Mouse (Mus musculus) gastrocnemius, adult 2 months (tissue): ENCODE results near the gene Megf6. TPM values are rescaled to one million over a fixed set of nuclear protein-coding genes. Genes with fewer than 3 reads are reported as not detected.
A peak's percentile ranks its signal among the peaks of the same experiment; 100 is the strongest.

Source experiments
- DNase-seq: peaks from one replicate; pipeline ENCODE4 v3.0.0; 2022
- H3K27ac ChIP-seq: fragments of 200-600 bp; 2 replicates; pipeline ENCODE4 v1.8.1; 2022; ENCODE audit warnings: mild to moderate bottlenecking
- H3K4me3 ChIP-seq: fragments of 200-600 bp; 2 replicates; pipeline ENCODE4 v1.8.1; 2022; ENCODE audit warnings: mild to moderate bottlenecking, moderate library complexity
- CTCF ChIP-seq: fragments of 200-600 bp; IDR thresholded peaks from 2 replicates; pipeline ENCODE4 v1.8.1; 2022; ENCODE audit warnings: antibody characterized with exemption, mild to moderate bottlenecking, moderate library complexity
- intact Hi-C: fragments of 180-260 bp; cut with DNase I; formaldehyde crosslinking; loops from one replicate; pipeline ENCODE4 v1.15.1; 2025
- total RNA-seq, 2 experiments: library from RNA; stranded (reverse); gene quantifications; 2 replicates each; pipeline ENCODE4 v1.2.3; 2021

Megf6 gene
- total RNA-seq, 2 experiments from 2014 or later = 0.15 to 0.70 TPM

DNA sequence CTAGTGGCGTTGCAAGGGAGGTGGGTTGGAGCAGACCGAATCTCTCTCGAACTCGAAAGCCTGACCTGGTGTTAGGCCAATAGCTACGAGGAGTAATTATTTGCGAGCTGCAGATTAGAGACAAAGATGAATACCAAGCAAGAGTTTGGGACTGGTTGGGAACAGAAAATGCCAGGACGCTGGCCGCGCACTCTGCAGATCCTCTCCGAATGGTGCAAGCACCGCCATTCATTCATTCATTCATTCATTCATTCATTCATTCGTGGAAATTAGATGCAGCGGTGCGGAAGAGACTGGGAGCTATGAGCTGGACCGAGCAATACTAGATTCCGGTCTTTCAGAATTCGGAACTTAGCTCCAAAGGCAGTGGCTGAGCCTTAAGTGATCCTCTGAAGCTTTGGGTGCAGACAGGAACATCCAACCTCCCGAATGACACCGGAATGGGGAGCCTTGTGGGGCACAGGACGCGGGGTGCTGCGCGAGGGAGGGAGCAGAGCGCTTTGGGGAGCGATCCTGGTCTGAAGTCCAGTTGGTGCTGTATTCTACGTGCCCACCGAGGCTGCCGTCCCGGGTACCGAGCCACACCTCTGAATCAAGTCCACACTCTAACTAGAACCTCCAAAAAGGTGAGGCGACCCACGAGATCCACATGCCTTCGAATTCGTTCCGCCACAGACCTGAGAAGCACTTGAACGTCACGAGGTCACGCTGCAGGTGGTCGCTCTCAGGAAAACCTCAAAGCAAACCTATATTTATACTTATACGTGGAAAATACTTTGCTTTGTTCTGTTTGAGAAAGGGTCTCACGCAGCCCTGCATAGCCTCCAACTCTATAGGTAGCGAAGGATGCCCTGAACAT lies 29.3 kb upstream of the Megf6 start:
- no peak for DNase-seq
- no peak overlapping the region for H3K27ac ChIP-seq
- no peak for TF ChIP-seq CTCF
- peak overlapping the region; percentile 89 for H3K4me3 ChIP-seq
- intact Hi-C loops = no loop called here

GRCm38 (mm10) chr4:154142211-154143040 lies 28.1 kb upstream of the Megf6 start, which contains the start of gene Wrap73:
Wrap73 (plus strand) TSS chr4:154142372.
- Histone ChIP-seq H3K27ac (peak within 1 kb of the TSS; percentile 93), H3K4me3 (peak within 1 kb of the TSS; percentile 89)
- intact Hi-C loops = loop anchor here (2.0 kb wide), 1 partner anchor 16 kb away; no protein-coding TSS in a partner anchor
- TF ChIP-seq CTCF = no peak
- DNase-seq = peak; percentile 94

- Histone ChIP-seq H3K4me3 (no peak overlapping the region), H3K27ac (no peak overlapping the region)
- intact Hi-C loops = no loop called here
- no peak for TF ChIP-seq CTCF
- no peak for DNase-seq
Observed at GRCm38 (mm10) chr4:154144712-154145111, 25.8 kb upstream of the Megf6 start.

GRCm38 (mm10) chr4:154146342-154146741 lies 24.2 kb upstream of the Megf6 start:
- no peak for DNase-seq
- TF ChIP-seq CTCF = no peak
- H3K27ac ChIP-seq = no peak overlapping the region
- no peak overlapping the region for H3K4me3 ChIP-seq
- intact Hi-C loops = no loop called here

DNA sequence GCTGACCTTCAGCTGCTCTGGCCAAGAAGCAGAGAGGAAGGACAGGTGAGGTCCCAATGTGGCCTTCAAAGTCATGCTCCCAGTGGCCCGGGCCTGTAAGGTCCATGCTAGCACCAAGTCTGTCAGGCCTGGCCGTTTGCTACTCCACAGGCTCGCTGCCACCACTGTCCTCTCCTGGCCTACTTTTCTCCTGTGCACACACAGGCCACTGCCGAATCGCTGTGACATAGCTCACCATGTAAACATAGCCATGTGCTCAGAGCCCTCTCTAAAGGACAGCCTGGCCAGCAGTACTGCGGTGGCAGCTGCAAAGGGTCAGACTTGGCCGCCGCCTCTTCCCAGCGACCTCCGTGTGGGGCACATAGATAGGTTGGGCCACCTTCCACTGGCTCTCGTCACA lies 16.4 kb upstream of the Megf6 start:
- H3K4me3 ChIP-seq = no peak overlapping the region
- peak; percentile 60 for DNase-seq
- H3K27ac ChIP-seq = peak overlapping the region; percentile 72
- no peak for TF ChIP-seq CTCF
- intact Hi-C loops = no loop called here

DNA sequence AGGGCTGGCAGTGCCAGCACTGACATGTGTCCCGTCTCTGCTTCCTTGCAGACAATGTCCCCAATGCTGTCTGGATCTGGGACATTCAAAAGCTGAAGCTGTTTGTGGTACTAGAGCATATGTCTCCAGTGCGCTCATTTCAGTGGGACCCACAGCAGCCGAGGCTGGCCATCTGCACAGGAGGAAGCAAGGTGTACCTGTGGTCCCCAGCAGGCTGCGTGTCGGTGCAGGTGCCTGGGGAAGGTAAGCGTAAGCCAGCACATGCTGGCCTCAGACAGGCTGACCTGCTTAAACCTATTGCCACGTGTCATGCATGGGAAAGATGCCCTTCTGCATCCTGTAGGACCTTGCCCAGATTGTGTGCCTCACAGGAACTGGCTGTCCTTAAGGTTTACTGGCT lies 14.5 kb upstream of the Megf6 start:
- H3K27ac ChIP-seq = no peak overlapping the region
- no peak for DNase-seq
- no peak overlapping the region for H3K4me3 ChIP-seq
- no peak for TF ChIP-seq CTCF
- intact Hi-C loops = no loop called here

DNA sequence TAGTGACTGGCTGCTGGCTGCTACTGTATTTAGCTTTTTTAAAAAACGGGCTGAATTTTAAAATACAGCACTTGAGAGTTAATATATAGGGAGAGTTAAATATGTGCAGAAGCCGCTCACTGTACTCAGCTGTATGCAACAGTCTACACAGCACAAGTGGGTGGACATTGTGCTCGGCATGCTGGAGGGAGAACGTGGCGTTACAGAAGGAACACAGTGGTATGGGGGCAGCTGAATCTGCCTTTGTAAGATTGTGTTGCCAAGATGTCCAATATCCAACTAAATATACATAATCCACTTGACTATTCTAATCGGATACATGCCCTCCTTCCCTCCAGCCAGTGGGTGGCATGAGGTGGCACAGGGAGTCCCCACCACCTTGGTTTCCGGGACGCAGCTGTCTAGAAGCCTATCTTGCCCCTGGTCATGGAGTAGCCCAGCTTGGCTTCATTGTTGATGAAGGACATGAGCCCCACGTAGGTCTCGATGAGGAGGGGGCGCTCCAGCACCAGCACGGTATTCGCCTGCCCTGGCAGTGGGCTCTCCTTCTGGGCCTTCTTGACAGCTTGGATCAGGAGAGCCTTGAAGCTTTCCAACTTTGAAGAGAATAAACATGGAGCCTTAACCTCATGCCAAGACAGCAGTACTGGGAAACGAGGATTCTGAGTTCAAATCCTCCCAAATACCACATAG lies 12.4 kb upstream of the Megf6 start:
- TF ChIP-seq CTCF = no peak
- no peak for DNase-seq
- H3K27ac ChIP-seq = no peak overlapping the region
- intact Hi-C loops = loop anchor here (2.0 kb wide), 1 partner anchor 15 kb away; the partner anchor contains the start of gene Wrap73
- no peak overlapping the region for H3K4me3 ChIP-seq

GRCm38 (mm10) chr4:154159002-154159401 lies 11.5 kb upstream of the Megf6 start:
- intact Hi-C loops = loop anchor here (2.0 kb wide), 1 partner anchor 16 kb away; the partner anchor contains the start of gene Wrap73
- no peak; the same call in 1 of the 2 replicates for TF ChIP-seq CTCF
- Histone ChIP-seq H3K27ac (peak overlapping the region; percentile 99), H3K4me3 (peak overlapping the region; percentile 91)
- peak; percentile 83 for DNase-seq

GRCm38 (mm10) chr4:154159961-154160537 lies 10.5 kb upstream of the Megf6 start:
- TF ChIP-seq CTCF = no peak
- no peak for DNase-seq
- Histone ChIP-seq H3K27ac (peak overlapping the region; percentile 99), H3K4me3 (peak overlapping the region; percentile 91)
- intact Hi-C loops = loop anchor here (2.0 to 10.0 kb wide), 3 partner anchors 17 to 195 kb away; partner anchors contain the start of genes Arhgef16 and Wrap73

GRCm38 (mm10) chr4:154160538-154161390 lies 9.8 kb upstream of the Megf6 start, which contains the start of gene Tprgl:
Tprgl (minus strand) TSS chr4:154160666.
- peak; percentile 99 for DNase-seq
- Histone ChIP-seq H3K27ac (peak within 1 kb of the TSS; percentile 99), H3K4me3 (peak within 1 kb of the TSS; percentile 91)
- TF ChIP-seq CTCF = no peak
- intact Hi-C loops = loop anchor here (10.0 kb wide), 2 partner anchors 144 to 196 kb away; partner anchors contain the start of gene Arhgef16

DNA sequence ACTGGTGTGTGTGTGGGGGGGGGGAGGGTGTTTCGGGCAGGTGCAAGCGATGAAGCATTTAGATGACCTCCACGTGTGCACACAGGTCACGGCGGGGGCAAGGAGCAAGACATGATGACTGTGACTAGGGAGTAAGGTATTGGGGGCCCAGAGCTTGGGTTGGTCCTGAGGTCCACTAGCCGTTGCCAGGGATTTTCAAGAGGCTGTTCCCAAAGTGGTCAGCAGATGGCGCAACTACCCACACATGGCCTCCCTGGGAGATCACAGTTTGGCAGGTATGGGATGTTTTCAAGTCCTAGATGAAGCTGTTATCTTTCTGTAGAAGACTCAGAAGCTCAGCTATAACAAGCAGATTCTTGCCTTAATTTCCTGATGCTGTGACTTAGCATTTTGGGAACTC lies 7.2 kb upstream of the Megf6 start:
- Histone ChIP-seq H3K4me3 (no peak overlapping the region), H3K27ac (no peak overlapping the region)
- peak; percentile 78 for DNase-seq
- TF ChIP-seq CTCF = peak; percentile 93
- intact Hi-C loops = loop anchor here (1.0 to 10.0 kb wide), 4 partner anchors 44 to 198 kb away; partner anchors contain the start of gene Arhgef16
